Mouse (Mus musculus): ENCODE results near the gene Gimap5.

GRCm38 (mm10) chr6:48737688-48738087, 8.3 kb upstream of the Gimap5 start:
- TF ChIP-seq POLR2A (IDR thresholded peaks at IDR 0.05; ENCODE audit: control insufficient read depth in 1 of 2, insufficient read depth in 1 of 2, low read depth in 1 of 2, low read length in 2 of 2, poor library complexity in 1 of 2) (no peak), CTCF (IDR thresholded peaks at IDR 0.05 in 2 of 3, conservative IDR thresholded peaks at IDR 0.05 in 1 of 3; ENCODE audit: control insufficient read depth in 1 of 3, insufficient read depth in 1 of 3, low read depth in 2 of 3, low read length in 3 of 3, poor library complexity in 1 of 3, severe bottlenecking in 1 of 3) (no peak), USF2 (IDR thresholded peaks at IDR 0.05; ENCODE audit: borderline replicate concordance in 1 of 2, insufficient read depth in 1 of 2, low read depth in 1 of 2, low read length in 2 of 2) (no peak), TAL1 (IDR thresholded peaks at IDR 0.05; ENCODE audit: low read length) (no peak), NELFE (IDR thresholded peaks at IDR 0.05; ENCODE audit: low read depth, low read length) (no peak), ZNF384 (IDR thresholded peaks at IDR 0.05; ENCODE audit: low read depth, low read length) (no peak)

All from MEL (cell line).